Mouse (Mus musculus) thymus, adult 2 months (tissue): ENCODE data around the gene Cbarp.

Experiments used
- CTCF ChIP-seq: fragments of 200-500 bp; IDR thresholded peaks from 2 replicates; pipeline ENCODE4 v1.5.1; 2012; ENCODE audit warnings: mild to moderate bottlenecking, control low read depth, low read length, moderate library complexity, borderline replicate concordance; ENCODE audit not compliant: control insufficient read depth, poor library complexity, insufficient read depth; ENCODE audit errors: extremely low read depth
- POLR2A ChIP-seq: fragments of 200-500 bp; IDR thresholded peaks from 2 replicates; pipeline ENCODE4 v1.6.1; 2012; ENCODE audit warnings: mild to moderate bottlenecking, low read length, control low read depth, moderate library complexity; ENCODE audit not compliant: control insufficient read depth, poor library complexity, insufficient read depth; ENCODE audit errors: extremely low read depth

DNA sequence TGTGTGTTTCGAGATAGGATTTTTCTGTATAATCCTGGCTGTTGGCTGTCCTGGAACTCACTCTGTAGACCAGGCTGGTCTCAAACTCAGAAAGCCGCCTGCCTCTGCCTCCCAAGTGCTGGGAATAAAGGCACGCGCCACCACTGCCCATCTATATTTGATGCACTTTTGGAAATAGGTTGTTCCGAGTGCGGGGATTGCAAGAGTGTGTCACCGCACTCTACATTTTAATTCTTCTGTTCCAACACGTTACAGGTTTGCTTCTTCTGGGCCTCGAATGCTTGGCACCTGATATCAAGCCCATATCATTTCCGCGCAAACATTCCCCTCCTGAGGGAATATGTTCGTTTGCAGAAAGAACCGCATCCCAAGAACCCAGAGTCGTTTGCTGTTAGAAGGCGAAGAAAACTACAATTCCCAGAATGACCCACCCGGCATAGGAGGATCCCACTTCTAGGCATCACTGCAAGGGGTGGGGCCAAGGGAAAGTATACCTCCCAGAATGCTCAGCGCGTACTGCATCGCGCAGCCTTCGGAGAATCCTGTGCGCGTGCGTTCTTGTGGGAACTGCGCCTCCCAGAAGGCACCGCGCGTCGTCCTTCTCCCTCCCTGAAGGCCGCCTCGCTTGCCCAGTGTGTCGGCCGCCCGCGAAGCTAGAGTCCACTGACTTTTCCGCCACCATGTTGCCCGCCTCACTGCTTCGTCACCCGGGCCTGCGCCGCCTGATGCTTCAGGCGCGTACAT is 1.3 kb upstream of the Cbarp start:
- TF ChIP-seq POLR2A (peak; percentile 63; the same call in 1 of the 2 replicates), CTCF (0 out of 2 replicates have a peak, but pooled peaks have one; percentile 48)
